Mouse (Mus musculus) brown adipose tissue, adult 24 weeks (tissue): Measurements from ENCODE around the gene Hspa8. TPM values are rescaled to one million over a fixed set of nuclear protein-coding genes. Genes with fewer than 3 reads are reported as not detected.
"Not testable (repeated sequence)": the region's sequence is repeated elsewhere in the genome, so short reads cannot be mapped to it uniquely, and the experiment has no call there.

Source experiments
- H3K27ac ChIP-seq: fragments of 200-500 bp; replicated peaks from 2 replicates; pipeline ENCODE4 v1.5.1; 2012; ENCODE audit warnings: low read depth, mild to moderate bottlenecking, low read length
- H3K4me1 ChIP-seq: fragments of 200-500 bp; 2 replicates; pipeline ENCODE4 v1.6.1; 2012; ENCODE audit warnings: low read length, mixed read lengths; ENCODE audit not compliant: control insufficient read depth, insufficient read depth, insufficient read length
- H3K4me3 ChIP-seq: fragments of 200-500 bp; 2 replicates; pipeline ENCODE4 v1.5.1; 2012; ENCODE audit warnings: low read depth, mild to moderate bottlenecking, low read length, moderate library complexity; ENCODE audit not compliant: insufficient read depth
- polyA plus RNA-seq: library from polyadenylated mRNA; stranded (reverse); fragments of >200 nt; gene quantifications from 2 replicates; pipeline ENCODE4 v1.2.4, GENCODE M21; 2012; ENCODE audit not compliant: missing spikeins, insufficient read depth, insufficient read length

The Hspa8 gene
- polyA plus RNA-seq, 1 experiment = 688 TPM

GRCm38 (mm10) chr9:40796054-40796453, 4.7 kb upstream of the Hspa8 start:
- Histone ChIP-seq H3K4me3 (no peak overlapping the region), H3K27ac (peak overlapping the region; percentile 62), H3K4me1 (peaks cover 15% of the 10 kb centered on the region; the same call in 1 of the 2 replicates)

GRCm38 (mm10) chr9:40798247-40798960, 2.4 kb upstream of the Hspa8 start:
- peak overlapping the region; percentile 100 for H3K27ac ChIP-seq
- H3K4me1 ChIP-seq = peaks cover 15% of the 10 kb centered on the region; the same call in 1 of the 2 replicates
- H3K4me3 ChIP-seq = no peak overlapping the region

DNA sequence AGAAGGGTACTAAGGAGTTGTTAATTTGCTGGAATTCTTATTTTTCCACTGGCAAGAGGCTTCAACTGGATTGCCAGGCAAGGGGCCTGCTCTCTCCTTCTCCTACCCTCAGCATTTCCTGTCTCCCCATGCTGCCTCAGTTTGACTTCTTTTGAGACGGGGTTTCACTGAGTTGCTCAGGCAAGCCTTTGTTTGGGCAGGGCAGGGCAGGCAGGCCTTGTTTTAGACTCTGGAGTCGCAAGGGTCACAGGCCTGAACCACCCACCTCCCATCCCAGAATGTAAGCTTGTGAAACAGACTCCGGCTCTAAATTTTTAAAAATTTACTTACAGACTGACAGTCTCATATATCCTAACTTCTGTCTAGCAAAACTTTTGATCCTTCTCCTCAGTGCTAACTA, 1.7 kb upstream of the Hspa8 start:
- no peak overlapping the region for H3K4me3 ChIP-seq
- H3K27ac ChIP-seq = peak overlapping the region; percentile 100

GRCm38 (mm10) chr9:40799837-40800501, 815 bp upstream of the Hspa8 start:
- peak overlapping the region; percentile 100 for H3K27ac ChIP-seq
- peaks cover 13% of the 10 kb centered on the region; the same call in 1 of the 2 replicates for H3K4me1 ChIP-seq
- H3K4me3 ChIP-seq = peak overlapping the region; percentile 79

More for the DNA sequence above, 1.7 kb upstream of the Hspa8 start:
- H3K4me1 ChIP-seq = peaks cover 15% of the 10 kb centered on the region; the same call in 1 of the 2 replicates

DNA sequence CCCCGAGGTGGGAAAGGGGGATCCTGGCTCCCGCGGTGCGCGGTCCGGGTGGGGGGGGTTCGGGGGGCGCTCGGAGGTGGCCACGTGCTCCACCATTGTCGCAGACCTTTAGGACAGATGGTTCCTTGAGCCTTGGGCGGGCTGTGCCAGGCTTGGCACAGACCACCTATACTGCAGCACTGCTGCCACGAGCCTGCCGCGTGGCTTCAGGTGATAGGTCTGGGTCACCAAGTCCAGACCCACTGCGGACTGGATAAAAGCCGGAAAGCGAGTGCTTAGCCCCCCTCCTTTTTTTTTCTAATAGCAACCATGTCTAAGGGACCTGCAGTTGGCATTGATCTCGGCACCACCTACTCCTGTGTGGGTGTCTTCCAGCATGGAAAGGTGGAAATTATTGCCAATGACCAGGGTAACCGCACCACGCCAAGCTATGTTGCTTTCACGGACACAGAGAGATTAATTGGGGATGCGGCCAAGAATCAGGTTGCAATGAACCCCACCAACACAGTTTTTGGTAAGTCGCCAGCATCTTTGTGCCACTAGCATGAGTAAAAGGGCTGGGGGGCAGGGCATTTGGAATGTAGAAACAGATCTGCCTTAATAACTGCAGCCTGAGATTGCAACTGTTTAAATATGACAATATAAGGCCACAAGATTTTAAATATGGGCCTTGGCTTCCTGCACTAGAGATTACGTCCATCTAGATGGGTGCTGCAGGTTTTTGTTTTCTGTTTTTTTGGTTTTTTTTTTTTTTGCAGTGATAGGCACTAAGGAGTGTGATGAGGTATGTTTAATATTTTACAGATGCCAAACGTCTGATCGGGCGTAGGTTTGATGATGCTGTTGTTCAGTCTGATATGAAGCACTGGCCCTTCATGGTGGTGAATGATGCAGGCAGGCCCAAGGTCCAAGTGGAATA, 1.1 kb downstream of the Hspa8 start:
- H3K4me1 ChIP-seq = not testable (repeated sequence)
- peak overlapping the region; percentile 86 for H3K4me3 ChIP-seq
- H3K27ac ChIP-seq = peak overlapping the region; percentile 85

- H3K27ac ChIP-seq, H3K4me1 ChIP-seq: not testable (repeated sequence)
- H3K4me3 ChIP-seq = peak overlapping the region; percentile 86
Measured at GRCm38 (mm10) chr9:40802533-40802875, 1.7 kb downstream of the Hspa8 start.

DNA sequence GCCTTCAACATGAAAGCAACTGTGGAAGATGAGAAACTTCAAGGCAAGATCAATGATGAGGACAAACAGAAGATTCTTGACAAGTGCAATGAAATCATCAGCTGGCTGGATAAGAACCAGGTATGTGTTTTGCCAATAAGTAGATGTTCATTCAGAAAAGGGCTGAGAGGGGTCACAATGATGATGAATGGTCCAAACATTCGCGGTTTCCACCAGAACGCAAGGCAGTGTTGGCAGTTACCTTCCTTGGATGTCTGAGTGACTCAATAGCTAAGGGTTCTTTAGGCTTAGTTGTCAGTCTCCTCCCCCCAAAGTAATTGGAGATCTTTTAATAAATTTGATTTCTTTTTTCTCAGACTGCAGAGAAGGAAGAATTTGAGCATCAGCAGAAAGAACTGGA, 3.8 kb downstream of the Hspa8 start:
- H3K4me1 ChIP-seq, H3K27ac ChIP-seq, H3K4me3 ChIP-seq: not testable (repeated sequence)

- no peak overlapping the region for H3K27ac ChIP-seq
- H3K4me3 ChIP-seq = no peak overlapping the region
- H3K4me1 ChIP-seq = peaks cover 5% of the 10 kb centered on the region; the same call in 1 of the 2 replicates
Measured at GRCm38 (mm10) chr9:40805263-40805662, 4.5 kb downstream of the Hspa8 start.

DNA sequence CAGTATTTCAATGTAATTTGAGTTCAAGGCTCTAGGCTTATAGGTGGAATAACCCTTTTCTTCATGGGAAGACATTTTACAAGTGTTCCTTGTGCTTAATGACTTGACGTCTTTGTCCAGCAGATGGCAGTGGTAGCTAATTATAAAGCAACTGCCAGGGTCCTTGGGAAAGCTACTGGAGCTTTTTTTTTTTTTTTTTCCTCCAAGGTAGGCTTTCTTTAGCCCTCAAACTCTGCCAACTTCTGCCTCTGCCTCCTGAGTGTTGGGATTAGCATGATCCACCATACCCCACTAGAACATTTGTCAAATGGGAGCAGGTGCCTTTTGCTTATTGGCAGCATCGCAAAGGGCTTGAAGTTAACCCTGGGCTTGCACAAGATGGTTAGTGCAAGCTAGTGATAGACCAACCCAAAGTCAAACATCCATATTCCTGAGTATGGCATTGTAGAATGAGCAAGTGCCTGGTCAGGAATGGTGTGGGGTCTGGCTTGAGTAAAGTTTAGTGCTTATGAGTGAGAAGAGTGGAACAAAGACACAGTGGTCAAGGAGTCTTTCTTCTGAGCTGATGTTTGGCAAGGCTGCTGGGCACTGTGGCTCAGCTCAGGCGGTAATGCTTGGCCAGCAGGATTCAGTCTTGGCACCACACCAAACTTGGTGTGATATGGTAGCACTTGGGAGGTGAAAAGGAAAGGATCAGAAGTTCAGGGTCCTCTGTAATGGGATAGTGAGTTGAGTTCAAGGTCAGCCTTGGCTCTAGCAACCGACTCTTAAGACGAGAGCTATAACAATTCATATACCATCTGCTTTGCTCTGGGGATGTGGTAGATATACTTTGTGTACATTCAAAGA, 5.9 kb downstream of the Hspa8 start:
- Histone ChIP-seq H3K4me1 (peaks cover 5% of the 10 kb centered on the region; the same call in 1 of the 2 replicates), H3K27ac (no peak overlapping the region), H3K4me3 (no peak overlapping the region)

DNA sequence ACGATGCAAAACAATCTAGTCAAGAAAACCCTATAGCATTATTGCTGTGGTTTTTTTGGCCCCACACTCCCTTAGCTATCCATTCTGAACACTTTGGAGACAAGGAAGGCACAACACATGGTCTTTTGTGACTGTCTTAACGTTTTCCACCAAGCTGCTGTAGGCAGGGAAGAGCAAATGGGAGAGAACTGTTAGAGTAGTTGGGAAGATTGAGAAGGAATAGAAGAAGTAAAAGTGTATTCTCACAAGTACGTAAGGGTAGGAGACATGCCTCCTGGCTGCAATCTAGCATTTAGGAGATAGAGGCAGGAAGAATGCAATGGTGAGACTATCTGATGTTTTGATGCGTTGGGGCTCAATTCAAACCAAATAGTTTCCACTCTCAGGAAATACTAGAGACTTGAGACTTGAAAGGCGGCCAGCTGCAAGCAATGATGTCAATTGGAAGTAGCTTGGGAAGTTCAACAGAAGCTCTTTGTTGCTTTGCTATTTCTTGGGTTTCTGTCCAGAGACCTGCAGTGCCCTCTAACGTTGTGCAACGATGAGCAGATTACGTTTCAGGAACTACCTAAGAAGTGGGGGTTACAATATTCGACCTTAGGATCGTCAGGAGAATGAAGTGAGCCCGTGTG, 6.6 kb downstream of the Hspa8 start:
- no peak overlapping the region for H3K27ac ChIP-seq
- H3K4me1 ChIP-seq = peaks cover 5% of the 10 kb centered on the region; the same call in 1 of the 2 replicates
- no peak overlapping the region for H3K4me3 ChIP-seq

DNA sequence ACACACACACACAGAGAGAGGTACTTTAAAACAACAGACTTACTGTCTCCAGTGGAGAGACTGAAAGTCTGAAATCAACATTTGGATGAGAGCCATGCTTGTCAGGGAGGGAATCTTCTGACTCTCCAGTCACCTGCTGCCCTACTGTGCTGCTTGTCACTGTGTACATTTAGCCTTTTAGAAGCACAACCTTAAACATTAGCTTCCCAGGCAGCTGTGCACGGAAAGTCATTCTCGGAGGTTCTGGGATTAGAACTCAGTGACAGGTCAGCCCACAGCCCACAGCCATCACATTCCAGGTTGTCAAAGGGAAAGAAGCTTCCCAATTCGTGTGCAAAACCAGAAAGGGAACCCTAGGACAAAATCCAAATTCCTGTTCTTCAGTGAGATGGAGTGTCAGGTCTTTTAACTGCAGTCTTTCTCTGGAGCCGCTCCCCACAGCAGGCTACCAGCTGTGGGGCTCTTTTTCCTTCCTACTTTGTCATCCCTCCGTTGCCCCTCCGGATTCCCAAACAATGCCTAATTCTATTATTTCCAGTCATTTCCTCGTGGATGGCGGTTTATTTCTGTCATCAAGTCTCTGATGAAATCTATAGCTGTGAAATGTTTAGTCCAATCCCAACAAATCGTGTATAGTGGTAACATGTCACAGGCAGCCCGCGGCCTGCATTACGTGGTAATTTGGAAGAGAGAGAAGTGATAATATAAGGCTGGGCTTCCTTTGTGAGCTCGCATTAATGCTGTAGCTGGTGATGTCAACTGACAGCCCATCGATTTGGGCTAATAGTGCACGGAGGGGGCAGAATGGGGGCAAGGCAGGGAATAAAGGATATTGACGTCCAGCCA, 7.5 kb downstream of the Hspa8 start:
- H3K4me1 ChIP-seq = peaks cover 5% of the 10 kb centered on the region; the same call in 1 of the 2 replicates
- no peak overlapping the region for H3K4me3 ChIP-seq
- H3K27ac ChIP-seq = no peak overlapping the region

GRCm38 (mm10) chr9:40808907-40809280, 8.1 kb downstream of the Hspa8 start:
- Histone ChIP-seq H3K27ac (no peak overlapping the region), H3K4me1 (peaks cover 5% of the 10 kb centered on the region; the same call in 1 of the 2 replicates), H3K4me3 (no peak overlapping the region)

GRCm38 (mm10) chr9:40811860-40812259, 11.1 kb downstream of the Hspa8 start:
- peaks cover 5% of the 10 kb centered on the region; the same call in 1 of the 2 replicates for H3K4me1 ChIP-seq
- H3K4me3 ChIP-seq = no peak overlapping the region
- H3K27ac ChIP-seq = no peak overlapping the region
